Mouse (Mus musculus) embryonic fibroblast, embryonic 13.5 days (primary cell): Measurements from ENCODE around the gene Ubald2.

Source experiments
- CTCF ChIP-seq: IDR thresholded peaks from 2 replicates; pipeline ENCODE4 v1.5.1; 2011; ENCODE audit warnings: mild to moderate bottlenecking, control low read depth, low read length, moderate library complexity, borderline replicate concordance; ENCODE audit not compliant: insufficient read depth
- POLR2A ChIP-seq: IDR thresholded peaks from 2 replicates; pipeline ENCODE4 v1.6.1; 2011; ENCODE audit warnings: low read depth, mild to moderate bottlenecking, control low read depth, low read length, moderate library complexity

DNA sequence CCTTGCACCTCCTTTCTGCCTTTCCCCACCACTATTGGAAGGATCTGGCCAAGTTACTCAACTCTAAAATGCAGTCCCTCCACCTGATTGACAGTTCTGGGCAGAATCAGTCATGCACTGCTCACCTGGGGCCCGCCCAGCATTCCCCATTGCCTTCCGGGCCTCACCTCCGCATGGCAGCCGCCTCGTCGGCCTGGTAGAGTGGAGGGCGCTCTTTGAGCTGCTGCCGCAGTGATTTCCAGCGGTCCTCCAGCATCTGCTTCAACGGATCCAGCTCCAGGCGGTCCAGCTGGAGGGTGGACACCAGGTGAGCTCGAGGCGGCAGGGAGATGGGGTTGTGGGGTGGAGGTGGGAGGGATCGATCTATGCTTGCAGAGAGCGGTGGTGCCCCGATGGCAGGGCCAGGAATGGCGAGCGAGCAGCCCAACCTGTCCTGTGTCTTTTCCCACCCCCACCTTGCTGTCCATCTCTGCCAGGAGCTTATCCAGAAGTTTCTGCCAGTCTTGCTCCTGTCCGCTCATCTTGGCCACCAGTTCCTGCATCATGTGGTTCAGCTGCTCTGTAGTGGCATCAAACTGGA is 12.5 kb downstream of the Ubald2 start:
- no peak for TF ChIP-seq CTCF
- TF ChIP-seq POLR2A: no peak
